Mouse (Mus musculus) bone marrow macrophage, adult 2 months (primary cell): Measurements from ENCODE around the gene Hdac7.

ENCODE experiments used
- CTCF ChIP-seq: IDR thresholded peaks from 2 replicates; pipeline ENCODE4 v1.5.1; 2012; ENCODE audit warnings: low read depth, mild to moderate bottlenecking, low read length, moderate library complexity
- POLR2A ChIP-seq: IDR thresholded peaks from 2 replicates; pipeline ENCODE4 v1.6.1; 2012; ENCODE audit warnings: mild to moderate bottlenecking, low read depth, low read length, borderline replicate concordance

GRCm38 (mm10) chr15:97746278-97746677, 98.0 kb downstream of the Hdac7 start:
- TF ChIP-seq CTCF (no peak), POLR2A (no peak)
